Mouse (Mus musculus): ENCODE data around the gene Disp3. TPM values are rescaled to one million over a fixed set of nuclear protein-coding genes. Genes with fewer than 3 reads are reported as not detected.

The Disp3 gene
- polyA plus RNA-seq, 1 experiment from 2014 or later: 7.8 TPM

- ATAC-seq (ENCODE audit: low FRiP score, low read depth): no peak
These were observed 48.2 kb downstream of the Disp3 start for GRCm38 (mm10) chr4:148239474-148240130.

GRCm38 (mm10) chr4:148238919-148239318 lies 48.8 kb downstream of the Disp3 start:
- Histone ChIP-seq H3K9ac (replicated peaks) (no peak overlapping the region), H3K27me3 (peaks cover 3% of the 10 kb centered on the region; the same call in 1 of the 2 replicates), H3K4me2 (replicated peaks) (no peak overlapping the region), H3K4me3 (no peak overlapping the region), H3K9me3 (no peaks in the 10 kb centered on the region), H3K27ac (replicated peaks) (0 out of 2 replicates have a peak overlapping the region, but pooled peaks have one; percentile 27), H3K36me3 (peaks cover 22% of the 10 kb centered on the region), H3K4me1 (peaks cover 23% of the 10 kb centered on the region)
- 55% methylated on average over 6 of the region's 6 CpGs for WGBS
- ATAC-seq (ENCODE audit: low FRiP score, low read depth): 0 out of 2 replicates have a peak, but pooled peaks have one; percentile 9

More at GRCm38 (mm10) chr4:148239474-148240130, 48.2 kb downstream of the Disp3 start:
- no peak overlapping the region for H3K9ac ChIP-seq (replicated peaks)
- H3K4me2 ChIP-seq (replicated peaks): no peak overlapping the region
- no peaks in the 10 kb centered on the region for H3K9me3 ChIP-seq
- no peaks in the 10 kb centered on the region for H3K27me3 ChIP-seq
- H3K4me3 ChIP-seq: no peak overlapping the region
- no peak overlapping the region for H3K27ac ChIP-seq (replicated peaks)
- peaks cover 28% of the 10 kb centered on the region for H3K36me3 ChIP-seq
- WGBS: 89% methylated on average over 10 of the region's 10 CpGs
- H3K4me1 ChIP-seq: peaks cover 23% of the 10 kb centered on the region

GRCm38 (mm10) chr4:148238218-148238617 lies 49.5 kb downstream of the Disp3 start:
- Histone ChIP-seq H3K36me3 (peaks cover 21% of the 10 kb centered on the region), H3K4me2 (replicated peaks) (no peak overlapping the region), H3K9me3 (no peaks in the 10 kb centered on the region), H3K9ac (replicated peaks) (0 out of 2 replicates have a peak overlapping the region, but pooled peaks have one; percentile 16), H3K4me3 (no peak overlapping the region), H3K4me1 (peaks cover 23% of the 10 kb centered on the region), H3K27me3 (peaks cover 9% of the 10 kb centered on the region; the same call in 1 of the 2 replicates), H3K27ac (replicated peaks) (peak overlapping the region; percentile 27; the same call in 1 of the 2 replicates)
- WGBS: 30% methylated on average over 9 of the region's 9 CpGs
- no peak for ATAC-seq (ENCODE audit: low FRiP score, low read depth)

GRCm38 (mm10) chr4:148236664-148237063 lies 51.1 kb downstream of the Disp3 start:
- peaks cover 23% of the 10 kb centered on the region for H3K4me1 ChIP-seq
- H3K36me3 ChIP-seq: 0 out of 2 replicates have a peak, but pooled peaks cover 7% of the 10 kb centered on the region
- ATAC-seq (ENCODE audit: low FRiP score, low read depth): no peak
- H3K27ac ChIP-seq (replicated peaks): no peak overlapping the region
- H3K27me3 ChIP-seq: peaks cover 9% of the 10 kb centered on the region; the same call in 1 of the 2 replicates
- no peak overlapping the region for H3K4me3 ChIP-seq
- no peak overlapping the region for H3K4me2 ChIP-seq (replicated peaks)
- 53% methylated on average over 8 of the region's 8 CpGs for WGBS
- H3K9ac ChIP-seq (replicated peaks): no peak overlapping the region
- no peaks in the 10 kb centered on the region for H3K9me3 ChIP-seq

- H3K27ac ChIP-seq (replicated peaks): no peak overlapping the region
- no peaks in the 10 kb centered on the region for H3K9me3 ChIP-seq
- no peak overlapping the region for H3K4me3 ChIP-seq
- peaks cover 32% of the 10 kb centered on the region for H3K27me3 ChIP-seq
- no peaks in the 10 kb centered on the region for H3K36me3 ChIP-seq
- peaks cover 10% of the 10 kb centered on the region for H3K4me1 ChIP-seq
- no peak overlapping the region for H3K4me2 ChIP-seq (replicated peaks)
- ATAC-seq (ENCODE audit: low FRiP score, low read depth): no peak
- no peak overlapping the region for H3K9ac ChIP-seq (replicated peaks)
- WGBS: 86% methylated on average over 9 of the region's 9 CpGs
These were observed 54.7 kb downstream of the Disp3 start for GRCm38 (mm10) chr4:148233061-148233460.

GRCm38 (mm10) chr4:148232615-148233014 lies 55.1 kb downstream of the Disp3 start:
- H3K4me2 ChIP-seq (replicated peaks): no peak overlapping the region
- H3K36me3 ChIP-seq: no peaks in the 10 kb centered on the region
- no peaks in the 10 kb centered on the region for H3K9me3 ChIP-seq
- H3K27me3 ChIP-seq: peaks cover 35% of the 10 kb centered on the region
- ATAC-seq (ENCODE audit: low FRiP score, low read depth): 0 out of 2 replicates have a peak, but pooled peaks have one; percentile 11
- 54% methylated on average over 10 of the region's 10 CpGs for WGBS
- H3K4me1 ChIP-seq: peaks cover 5% of the 10 kb centered on the region
- H3K27ac ChIP-seq (replicated peaks): no peak overlapping the region
- no peak overlapping the region for H3K4me3 ChIP-seq
- no peak overlapping the region for H3K9ac ChIP-seq (replicated peaks)

GRCm38 (mm10) chr4:148232124-148232523 lies 55.6 kb downstream of the Disp3 start:
- no peaks in the 10 kb centered on the region for H3K36me3 ChIP-seq
- no peak overlapping the region for H3K9ac ChIP-seq (replicated peaks)
- H3K4me3 ChIP-seq: no peak overlapping the region
- WGBS: 56% methylated on average over 4 of the region's 4 CpGs
- no peak overlapping the region for H3K27ac ChIP-seq (replicated peaks)
- 0 out of 2 replicates have a peak, but pooled peaks have one; percentile 27 for ATAC-seq (ENCODE audit: low FRiP score, low read depth)
- no peak overlapping the region for H3K4me2 ChIP-seq (replicated peaks)
- H3K9me3 ChIP-seq: no peaks in the 10 kb centered on the region
- H3K27me3 ChIP-seq: peaks cover 40% of the 10 kb centered on the region
- H3K4me1 ChIP-seq: 0 out of 2 replicates have a peak, but pooled peaks cover 2% of the 10 kb centered on the region

GRCm38 (mm10) chr4:148229646-148230045 lies 58.1 kb downstream of the Disp3 start:
- H3K9me3 ChIP-seq: no peaks in the 10 kb centered on the region
- H3K4me1 ChIP-seq: peaks cover 12% of the 10 kb centered on the region; the same call in 1 of the 2 replicates
- no peak overlapping the region for H3K4me3 ChIP-seq
- H3K9ac ChIP-seq (replicated peaks): no peak overlapping the region
- H3K4me2 ChIP-seq (replicated peaks): no peak overlapping the region
- peaks cover 41% of the 10 kb centered on the region for H3K27me3 ChIP-seq
- 12% methylated on average over 16 of the region's 16 CpGs for WGBS
- no peak overlapping the region for H3K27ac ChIP-seq (replicated peaks)
- ATAC-seq (ENCODE audit: low FRiP score, low read depth): no peak
- no peaks in the 10 kb centered on the region for H3K36me3 ChIP-seq

GRCm38 (mm10) chr4:148222983-148223382 lies 64.8 kb downstream of the Disp3 start:
- no peaks in the 10 kb centered on the region for H3K9me3 ChIP-seq
- ATAC-seq (ENCODE audit: low FRiP score, low read depth): no peak

GRCm38 (mm10) chr4:148220656-148221055 lies 67.1 kb downstream of the Disp3 start:
- peaks cover 14% of the 10 kb centered on the region for H3K4me1 ChIP-seq
- 8% methylated on average over 10 of the region's 10 CpGs for WGBS
- no peak overlapping the region for H3K9ac ChIP-seq (replicated peaks)
- no peak overlapping the region for H3K27ac ChIP-seq (replicated peaks)
- no peak overlapping the region for H3K4me3 ChIP-seq
- no peak overlapping the region for H3K4me2 ChIP-seq (replicated peaks)
- H3K27me3 ChIP-seq: peaks cover 44% of the 10 kb centered on the region
- no peaks in the 10 kb centered on the region for H3K36me3 ChIP-seq
- no peaks in the 10 kb centered on the region for H3K9me3 ChIP-seq
- ATAC-seq (ENCODE audit: low FRiP score, low read depth): no peak

More at GRCm38 (mm10) chr4:148222983-148223382, 64.8 kb downstream of the Disp3 start:
- WGBS: 38% methylated on average over 10 of the region's 10 CpGs
- Histone ChIP-seq H3K27me3 (peaks cover 43% of the 10 kb centered on the region), H3K36me3 (no peaks in the 10 kb centered on the region), H3K9ac (replicated peaks) (no peak overlapping the region), H3K27ac (replicated peaks) (no peak overlapping the region), H3K4me3 (no peak overlapping the region), H3K4me2 (replicated peaks) (no peak overlapping the region), H3K4me1 (peaks cover 23% of the 10 kb centered on the region)

- no peak overlapping the region for H3K9ac ChIP-seq (replicated peaks)
- H3K27ac ChIP-seq (replicated peaks): no peak overlapping the region
- H3K4me2 ChIP-seq (replicated peaks): no peak overlapping the region
- H3K9me3 ChIP-seq: no peaks in the 10 kb centered on the region
- H3K4me1 ChIP-seq: peaks cover 30% of the 10 kb centered on the region
- 43% methylated on average over 10 of the region's 10 CpGs for WGBS
- no peak overlapping the region for H3K4me3 ChIP-seq
- H3K27me3 ChIP-seq: peaks cover 62% of the 10 kb centered on the region
- ATAC-seq (ENCODE audit: low FRiP score, low read depth): no peak
- no peaks in the 10 kb centered on the region for H3K36me3 ChIP-seq
These were observed 69.5 kb downstream of the Disp3 start for GRCm38 (mm10) chr4:148218238-148218637.

GRCm38 (mm10) chr4:148215264-148215900 lies 72.4 kb downstream of the Disp3 start:
- no peak overlapping the region for H3K27ac ChIP-seq (replicated peaks)
- no peaks in the 10 kb centered on the region for H3K9me3 ChIP-seq
- WGBS: 45% methylated on average over 11 of the region's 11 CpGs
- H3K27me3 ChIP-seq: peaks cover 53% of the 10 kb centered on the region
- peaks cover 20% of the 10 kb centered on the region for H3K4me1 ChIP-seq
- no peaks in the 10 kb centered on the region for H3K36me3 ChIP-seq
- H3K4me3 ChIP-seq: no peak overlapping the region
- H3K9ac ChIP-seq (replicated peaks): no peak overlapping the region
- H3K4me2 ChIP-seq (replicated peaks): no peak overlapping the region
- ATAC-seq (ENCODE audit: low FRiP score, low read depth): no peak

Measured in midbrain, embryonic 12.5 days (tissue).